Mouse (Mus musculus): ENCODE results near the gene Rbm19.

DNA sequence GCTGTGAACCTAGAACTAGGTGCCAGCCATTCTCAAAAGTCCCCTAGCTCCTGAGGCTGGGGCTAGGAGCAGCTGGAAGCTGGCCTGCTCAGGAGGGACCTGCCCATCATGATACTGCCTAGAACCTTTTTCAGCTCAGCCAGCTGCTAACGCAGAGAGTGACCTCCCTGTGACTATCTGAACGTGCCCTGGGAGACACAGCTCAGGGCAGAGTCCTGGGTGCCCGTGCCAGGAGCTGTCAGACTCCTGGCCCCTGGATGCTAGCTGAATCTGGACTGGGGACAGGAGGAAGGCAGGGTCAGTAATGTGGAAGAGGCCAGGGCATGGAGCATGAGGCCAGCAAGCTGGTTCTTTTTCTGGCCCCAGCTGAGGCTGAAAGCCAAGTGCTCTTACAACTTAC is 22.1 kb downstream of the Rbm19 start:
- TF ChIP-seq CTCF (IDR thresholded peaks at IDR 0.05; ENCODE audit: extremely low read depth, insufficient read depth, insufficient read length, insufficient replicate concordance) (no peak), POLR2A (IDR thresholded peaks at IDR 0.05; ENCODE audit: low read depth, low read length) (no peak)
